Mouse (Mus musculus) adrenal gland, postnatal 4 days (tissue): Measurements from ENCODE around the gene Zfp512b. TPM values are rescaled to one million over a fixed set of nuclear protein-coding genes. Genes with fewer than 3 reads are reported as not detected.

ENCODE experiments used
- DNase-seq, 2 experiments: peaks; one replicate each; pipeline ENCODE4 v3.0.0; 2021 to 2022; ENCODE audit warnings: low spot score in 2 of 2, mixed read lengths in 2 of 2
- total RNA-seq, 2 experiments: library from RNA; stranded (reverse); gene quantifications; 2 replicates each; pipeline ENCODE4 v1.2.3; 2021

The Zfp512b gene
- total RNA-seq, 2 experiments from 2014 or later = 141 to 143 TPM

GRCm38 (mm10) chr2:181590471-181590870, 2.1 kb downstream of the Zfp512b start:
- no peak for DNase-seq

- DNase-seq = no peak
These were observed 2.9 kb downstream of the Zfp512b start for GRCm38 (mm10) chr2:181589732-181590105.

- no peak for DNase-seq
These were observed 3.4 kb downstream of the Zfp512b start for GRCm38 (mm10) chr2:181589011-181589731.

GRCm38 (mm10) chr2:181588229-181588780, 4.3 kb downstream of the Zfp512b start:
- no peak for DNase-seq

- DNase-seq = no peak
These were observed 4.8 kb downstream of the Zfp512b start for GRCm38 (mm10) chr2:181587796-181588195.

- no peak for DNase-seq
These were observed 6.5 kb downstream of the Zfp512b start for GRCm38 (mm10) chr2:181586124-181586523.

- DNase-seq = no peak
These were observed 7.1 kb downstream of the Zfp512b start for GRCm38 (mm10) chr2:181585506-181585905.

- no peak for DNase-seq
These were observed 8.1 kb downstream of the Zfp512b start, which contains the start of gene Uckl1 for GRCm38 (mm10) chr2:181584411-181584942. Gene Uckl1, minus strand, starts transcription at chr2:181584892.

- no peak for DNase-seq
These were observed 8.9 kb downstream of the Zfp512b start for GRCm38 (mm10) chr2:181583460-181584257.

- DNase-seq = no peak
These were observed 9.7 kb downstream of the Zfp512b start for GRCm38 (mm10) chr2:181582939-181583338.

GRCm38 (mm10) chr2:181582358-181582757, 10.2 kb downstream of the Zfp512b start:
- no peak for DNase-seq

GRCm38 (mm10) chr2:181581402-181582120, 11.0 kb downstream of the Zfp512b start:
- peak; percentile 65 to 76 for DNase-seq

- DNase-seq = peak; percentile 49 to 64
These were observed 11.6 kb downstream of the Zfp512b start for GRCm38 (mm10) chr2:181581016-181581401.

- DNase-seq = no peak
These were observed 12.4 kb downstream of the Zfp512b start for GRCm38 (mm10) chr2:181580131-181580772.

- no peak for DNase-seq
These were observed 12.9 kb downstream of the Zfp512b start for GRCm38 (mm10) chr2:181579681-181580080.

- DNase-seq = peak in 1 of 2 experiments; percentile 2
These were observed 13.6 kb downstream of the Zfp512b start for GRCm38 (mm10) chr2:181578790-181579618.

- DNase-seq = no peak
These were observed 14.5 kb downstream of the Zfp512b start for GRCm38 (mm10) chr2:181577981-181578581.

- no peak for DNase-seq
These were observed 15.5 kb downstream of the Zfp512b start for GRCm38 (mm10) chr2:181577126-181577525.

GRCm38 (mm10) chr2:181576613-181577012, 16.0 kb downstream of the Zfp512b start:
- no peak for DNase-seq
